Mouse (Mus musculus) fibroblast of lung, adult 2 months (primary cell): ENCODE data around the gene Arl2bp.

Experiments
- DNase-seq: peaks from one replicate; pipeline ENCODE4 v3.0.0-alpha.2; 2011; ENCODE audit warnings: low read depth

Arl2bp gene

DNA sequence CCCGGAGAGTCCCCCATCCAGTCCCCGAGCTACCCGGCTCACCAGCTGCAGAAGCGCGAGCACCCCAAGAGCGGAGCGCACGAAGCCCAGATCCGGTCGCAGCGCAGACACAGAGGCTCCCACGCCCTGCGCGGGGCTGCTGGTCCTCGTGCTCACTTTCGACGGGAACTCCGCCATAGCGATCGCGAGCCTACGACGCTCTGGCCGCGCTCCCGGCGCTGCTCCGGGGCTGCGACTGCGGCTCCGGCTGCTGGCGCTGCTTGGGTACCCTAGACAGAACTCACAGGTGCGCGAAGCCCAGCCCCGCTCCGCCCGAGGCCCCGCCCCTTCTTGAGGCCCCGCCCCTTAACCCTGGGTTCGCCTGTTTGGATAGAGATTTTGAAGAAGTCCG is 29.6 kb downstream of the Arl2bp start, which contains the start of gene Pllp:
Gene Pllp, minus strand, starts transcription at position 285 of the 391 bp plus-strand sequence.
- no peak for DNase-seq

DNA sequence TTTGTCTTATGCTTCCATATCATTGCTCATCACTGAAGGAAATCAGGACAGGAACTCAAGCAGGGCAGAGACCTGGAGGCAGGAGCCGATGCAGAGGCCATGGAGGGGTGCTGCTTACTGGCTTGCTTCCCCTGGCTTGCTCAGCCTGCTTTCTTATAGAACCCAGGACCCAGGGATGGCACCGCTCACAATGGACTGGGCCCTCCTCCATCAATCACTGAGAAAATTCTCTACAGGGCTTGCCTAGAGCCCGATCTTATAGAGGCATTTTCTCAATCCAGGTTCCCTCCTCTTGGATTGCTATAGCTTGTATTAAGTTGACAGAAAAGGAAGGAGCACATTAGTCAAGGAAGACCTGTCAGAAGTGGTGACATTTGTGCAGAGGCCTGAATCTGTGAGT is 30.2 kb downstream of the Arl2bp start:
- DNase-seq: no peak

GRCm38 (mm10) chr8:94697956-94698355 is 31.6 kb downstream of the Arl2bp start:
- no peak for DNase-seq

- DNase-seq: no peak
Measured at GRCm38 (mm10) chr8:94699366-94699765, 33.0 kb downstream of the Arl2bp start.

DNA sequence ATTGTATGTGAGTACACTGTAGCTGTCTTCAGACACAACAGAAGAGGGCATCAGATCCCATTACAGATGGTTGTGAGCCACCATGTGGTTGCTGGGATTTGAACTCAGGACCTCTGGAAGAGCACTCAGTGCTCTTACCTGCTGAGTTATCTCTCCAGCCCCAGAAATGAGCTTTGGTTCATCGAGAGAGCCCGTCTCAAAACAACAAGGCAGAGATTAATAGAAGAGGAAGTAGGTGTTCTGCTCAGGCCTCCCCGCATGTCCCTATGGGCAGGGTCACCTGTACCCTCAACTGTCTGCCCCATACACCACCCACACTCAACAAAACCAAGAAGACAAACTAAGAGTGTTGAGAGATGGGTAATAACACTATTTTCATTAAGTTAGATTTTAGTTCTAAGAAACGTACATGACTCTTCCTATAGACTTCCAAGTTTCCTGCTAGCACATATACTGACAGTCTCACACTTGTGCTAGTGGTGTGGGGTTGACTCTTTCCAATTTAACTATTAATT is 34.1 kb downstream of the Arl2bp start:
- no peak for DNase-seq

DNA sequence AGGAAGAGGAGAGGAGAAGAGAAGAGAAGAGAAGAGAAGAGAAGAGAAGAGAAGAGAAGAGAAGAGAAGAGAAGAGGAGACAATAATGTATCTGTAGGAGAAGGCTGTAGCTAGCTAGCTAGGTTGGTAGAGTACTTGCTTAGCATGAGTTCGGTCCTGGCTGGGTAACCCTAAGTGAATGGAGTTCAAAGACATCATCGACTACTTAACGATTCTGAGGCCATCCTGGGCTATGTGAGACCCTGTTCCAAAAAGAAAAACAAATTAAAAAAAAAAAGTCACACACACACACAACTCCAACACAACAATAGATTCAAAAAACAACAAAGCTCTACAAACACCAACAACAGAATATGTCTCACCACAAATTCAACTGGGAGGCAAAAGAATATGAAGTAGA is 35.8 kb downstream of the Arl2bp start:
- DNase-seq: no peak

GRCm38 (mm10) chr8:94702844-94703813 is 36.7 kb downstream of the Arl2bp start:
- DNase-seq: peak; percentile 76

- peak; percentile 96 for DNase-seq
Measured at GRCm38 (mm10) chr8:94703972-94704668, 37.7 kb downstream of the Arl2bp start.

- DNase-seq: no peak
Measured at GRCm38 (mm10) chr8:94704669-94704984, 38.2 kb downstream of the Arl2bp start.

- DNase-seq: no peak
Measured at GRCm38 (mm10) chr8:94705581-94706245, 39.3 kb downstream of the Arl2bp start.

DNA sequence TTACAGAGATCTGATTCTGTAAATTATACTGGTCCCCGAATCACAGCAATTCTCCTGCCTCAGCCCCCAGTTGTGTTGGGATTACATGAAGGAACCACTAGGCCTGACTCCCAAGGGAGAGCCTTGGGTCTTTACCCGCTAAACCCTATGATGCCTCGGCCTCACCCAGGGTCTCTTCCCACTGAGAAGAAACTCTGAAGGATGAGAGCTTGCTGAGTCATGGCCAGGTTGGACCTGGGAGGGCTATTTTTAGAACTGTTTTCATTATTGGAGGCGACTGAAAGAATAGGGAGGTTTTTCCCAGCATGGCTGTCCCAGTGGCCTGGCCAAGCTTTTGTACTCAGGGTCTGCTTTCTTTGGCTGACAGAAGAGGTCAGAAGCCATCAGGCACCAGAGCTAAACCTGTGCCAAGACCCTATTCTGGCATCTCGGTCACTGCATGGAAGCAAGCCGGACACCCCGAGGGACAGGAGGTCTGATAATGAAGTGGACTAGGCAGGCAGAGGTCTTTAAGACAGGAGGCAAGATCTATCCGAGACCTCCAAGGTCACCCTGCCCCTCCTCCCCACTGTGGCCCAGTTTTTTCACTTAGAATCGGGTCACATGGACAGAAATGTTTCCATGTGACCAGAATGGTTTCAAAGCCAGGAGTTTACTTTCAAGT is 40.5 kb downstream of the Arl2bp start:
- DNase-seq: no peak

DNA sequence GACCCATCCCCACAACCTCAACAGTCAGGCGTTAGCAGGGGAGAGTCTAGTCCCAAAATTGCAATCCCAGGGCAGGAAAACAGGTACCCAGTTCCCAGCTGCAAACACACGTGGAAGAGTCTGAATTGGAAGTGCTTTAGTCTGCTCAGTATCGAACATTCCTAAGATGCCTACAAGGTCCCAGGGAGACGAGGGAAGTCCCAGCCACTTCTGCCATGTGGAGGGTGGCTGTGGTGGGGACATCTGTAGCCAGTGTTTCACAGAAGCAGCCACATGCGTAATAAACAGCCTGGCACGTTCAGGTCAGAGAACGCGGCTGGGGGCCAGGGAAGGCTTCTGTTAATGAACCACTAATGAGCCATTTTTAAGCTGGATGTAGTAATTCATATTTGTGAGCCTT is 43.9 kb downstream of the Arl2bp start:
- no peak for DNase-seq

DNA sequence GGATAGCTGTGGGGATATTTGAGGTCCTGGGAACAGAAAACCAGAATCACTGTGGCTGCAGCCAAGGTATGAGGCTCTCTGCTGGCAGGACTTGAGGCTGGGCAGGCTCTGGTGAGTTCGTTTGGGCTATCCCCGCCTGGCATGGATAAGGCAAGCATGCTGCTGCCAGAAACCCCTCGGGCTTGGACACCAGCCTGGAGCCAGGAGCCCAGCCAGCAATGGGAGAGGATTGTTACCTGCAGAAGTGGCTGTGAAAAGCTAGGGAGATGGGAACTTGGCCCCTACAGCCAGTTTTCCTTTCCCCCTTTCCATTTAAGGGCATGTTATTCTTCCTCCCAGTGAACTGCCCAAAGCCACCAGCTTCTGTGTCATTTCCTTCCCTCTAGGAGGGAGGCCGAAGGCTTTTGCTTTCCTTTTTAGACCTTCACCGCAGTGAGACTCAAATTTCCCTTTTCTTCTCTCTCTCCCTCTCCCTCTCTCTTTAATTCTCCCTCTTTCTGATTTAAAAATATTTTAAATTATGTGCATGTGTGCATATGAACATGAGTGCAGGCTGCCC is 44.8 kb downstream of the Arl2bp start:
- DNase-seq: peak; percentile 93

- peak; percentile 54 for DNase-seq
Measured at GRCm38 (mm10) chr8:94714556-94714955, 48.2 kb downstream of the Arl2bp start.

- peak; percentile 41 for DNase-seq
Measured at GRCm38 (mm10) chr8:94715871-94716270, 49.5 kb downstream of the Arl2bp start.

DNA sequence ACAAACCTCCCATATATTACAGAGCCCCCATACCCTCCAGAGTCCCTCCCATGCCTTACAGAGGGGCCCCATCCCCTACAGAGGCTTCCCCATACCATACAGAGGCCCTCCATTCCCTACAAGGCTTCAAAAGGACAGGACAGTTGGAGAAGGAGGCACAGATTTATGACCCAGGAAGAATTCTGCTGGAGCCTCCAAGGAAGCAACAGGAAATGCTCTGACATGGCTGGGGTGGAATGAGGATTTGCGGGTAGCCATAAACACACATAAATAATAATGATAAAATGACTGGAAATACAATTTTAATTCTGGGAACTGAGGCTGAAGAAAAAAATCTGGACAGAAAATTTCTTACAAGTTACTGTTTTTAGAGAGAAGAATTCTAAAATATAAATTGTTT is 50.4 kb downstream of the Arl2bp start:
- no peak for DNase-seq
